Mouse (Mus musculus) ES-Bruce4 (cell line): Measurements from ENCODE around the gene Jmjd4. TPM values are rescaled to one million over a fixed set of nuclear protein-coding genes. Genes with fewer than 3 reads are reported as not detected.

Experiments
- H3K27ac ChIP-seq: 2 replicates; pipeline ENCODE4 v1.5.1; 2012; ENCODE audit warnings: low read length, inconsistent platforms; ENCODE audit not compliant: insufficient read depth
- H3K27me3 ChIP-seq: 2 replicates; pipeline ENCODE4 v1.6.1; 2012; ENCODE audit warnings: mild to moderate bottlenecking, low read length, inconsistent platforms; ENCODE audit not compliant: control insufficient read depth, poor library complexity, insufficient read depth, severe bottlenecking
- H3K36me3 ChIP-seq: 2 replicates; pipeline ENCODE4 v1.6.1; 2012; ENCODE audit warnings: inconsistent platforms, mild to moderate bottlenecking, low read length, moderate library complexity; ENCODE audit not compliant: control insufficient read depth, poor library complexity, insufficient read depth, severe bottlenecking
- H3K4me1 ChIP-seq: one replicate; pipeline ENCODE4 v1.8.1; 2011; ENCODE audit warnings: low read length; ENCODE audit not compliant: control insufficient read depth, insufficient read depth
- H3K4me3 ChIP-seq: 2 replicates; pipeline ENCODE4 v1.5.1; 2011; ENCODE audit warnings: low read depth, mild to moderate bottlenecking, low read length
- H3K9ac ChIP-seq: 2 replicates; pipeline ENCODE4 v1.6.1; 2012; ENCODE audit warnings: low read depth, mild to moderate bottlenecking, inconsistent platforms; ENCODE audit not compliant: poor library complexity, severe bottlenecking
- H3K9me3 ChIP-seq: replicated peaks from 2 replicates; pipeline ENCODE4 v1.6.1; 2012; ENCODE audit warnings: mild to moderate bottlenecking, low read length, inconsistent platforms; ENCODE audit not compliant: control insufficient read depth, poor library complexity, insufficient read depth, severe bottlenecking
- CTCF ChIP-seq: IDR thresholded peaks from one replicate; pipeline ENCODE4 v1.8.1; 2011; ENCODE audit warnings: low read depth, low read length
- EP300 ChIP-seq: IDR thresholded peaks from 2 replicates; pipeline ENCODE4 v1.6.1; 2011; ENCODE audit warnings: low read depth, low read length; ENCODE audit not compliant: insufficient read depth
- POLR2A ChIP-seq: IDR thresholded peaks from one replicate; pipeline ENCODE4 v1.8.1; 2011; ENCODE audit warnings: low read length; ENCODE audit not compliant: insufficient read depth
- polyA plus RNA-seq: library from polyadenylated mRNA; stranded (reverse); fragments of >200 nt; gene quantifications from 2 replicates; pipeline ENCODE4 v1.2.4, GENCODE M21; 2011; ENCODE audit warnings: low read depth; ENCODE audit not compliant: missing spikeins, insufficient read depth, insufficient read length

The Jmjd4 gene
- polyA plus RNA-seq, 1 experiment: 12.6 TPM

DNA sequence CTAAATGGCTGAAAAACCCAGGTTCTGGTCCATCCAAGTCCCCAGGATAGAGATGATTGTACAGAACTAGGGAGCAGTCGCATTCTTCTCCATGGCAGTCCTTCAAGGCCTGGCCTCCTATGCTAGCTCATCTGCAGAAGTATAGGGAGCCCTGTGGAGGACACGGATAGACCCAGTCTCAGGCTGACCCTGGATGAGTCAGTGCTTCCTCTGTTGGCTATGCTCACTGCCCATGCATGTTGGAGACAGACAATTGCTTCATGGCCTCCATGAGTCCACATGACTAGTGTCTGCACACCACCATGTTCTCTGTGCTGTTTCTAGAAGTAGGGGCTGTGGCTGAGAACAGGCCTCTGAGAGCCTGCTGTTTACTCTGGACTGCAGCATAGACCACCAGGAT is 6.5 kb downstream of the Jmjd4 start:
- Histone ChIP-seq H3K4me3 (no peak overlapping the region), H3K36me3 (peaks cover 32% of the 10 kb centered on the region), H3K9ac (no peak overlapping the region), H3K27me3 (no peaks in the 10 kb centered on the region), H3K27ac (no peak overlapping the region), H3K9me3 (no peaks in the 10 kb centered on the region), H3K4me1 (peaks cover 10% of the 10 kb centered on the region)
- TF ChIP-seq POLR2A (no peak), EP300 (no peak), CTCF (no peak)

DNA sequence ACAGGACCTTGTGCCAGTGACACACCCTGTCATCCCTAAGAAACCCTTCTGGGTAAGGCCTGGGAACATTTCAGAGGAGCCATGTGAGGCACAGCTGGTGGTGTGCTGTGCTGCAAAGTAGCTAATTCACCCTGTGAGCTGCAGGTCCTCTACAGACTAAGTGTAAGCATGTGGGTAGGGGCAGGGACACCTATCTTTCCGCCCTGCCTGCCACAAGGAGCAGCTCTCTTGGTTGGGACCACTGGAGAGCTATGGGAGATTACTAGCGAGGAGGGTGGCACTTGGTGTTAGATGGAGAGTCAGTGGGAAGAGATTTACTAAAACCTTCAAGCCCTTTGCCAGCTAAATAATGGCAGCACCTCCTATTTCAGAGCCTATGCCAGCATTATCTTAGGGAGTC is 7.0 kb downstream of the Jmjd4 start:
- Histone ChIP-seq H3K4me3 (no peak overlapping the region), H3K9ac (no peak overlapping the region), H3K36me3 (peaks cover 34% of the 10 kb centered on the region), H3K4me1 (peaks cover 10% of the 10 kb centered on the region), H3K27ac (no peak overlapping the region), H3K27me3 (no peaks in the 10 kb centered on the region), H3K9me3 (no peaks in the 10 kb centered on the region)
- TF ChIP-seq EP300 (no peak), CTCF (no peak), POLR2A (no peak)

DNA sequence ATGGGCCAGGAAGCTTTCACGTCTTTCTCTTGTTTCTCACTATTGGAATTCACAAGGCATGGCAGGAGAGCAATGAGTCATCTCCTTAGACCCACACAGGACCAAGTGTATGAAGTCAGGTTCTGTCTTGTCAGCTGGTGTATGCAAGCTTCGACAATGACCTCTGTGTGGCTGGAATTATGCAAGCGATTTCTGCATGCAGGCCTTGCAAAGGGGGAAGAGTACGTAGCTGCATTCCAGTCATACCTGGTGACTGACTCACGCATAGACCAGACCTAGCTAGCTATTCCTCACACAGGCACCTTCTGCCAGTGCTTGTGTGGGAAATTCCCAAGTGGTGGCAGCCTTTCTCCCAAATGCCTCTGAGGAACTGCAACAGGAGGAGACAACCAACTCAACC is 9.1 kb downstream of the Jmjd4 start:
- Histone ChIP-seq H3K9me3 (peaks cover 8% of the 10 kb centered on the region), H3K27ac (peak overlapping the region; percentile 90), H3K27me3 (no peaks in the 10 kb centered on the region)

DNA sequence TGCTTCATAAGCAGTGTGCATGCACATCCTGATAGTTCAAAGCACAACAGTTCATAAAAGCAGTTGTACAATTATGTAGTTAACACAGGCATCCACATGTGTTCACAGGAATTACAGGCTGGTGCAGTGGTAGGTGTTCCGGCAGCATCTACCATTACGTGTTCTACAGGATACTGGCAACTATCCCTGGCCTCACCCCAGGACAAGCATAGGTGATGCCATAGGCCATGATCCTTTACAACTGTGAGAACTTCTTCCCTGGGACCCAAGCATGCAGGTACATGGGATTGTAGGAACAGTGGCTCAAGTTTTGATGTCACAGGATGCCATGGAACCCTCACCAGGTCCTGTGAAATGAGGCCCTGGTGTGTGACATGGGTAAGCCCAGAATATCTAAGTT is 10.6 kb downstream of the Jmjd4 start:
- Histone ChIP-seq H3K27me3 (no peaks in the 10 kb centered on the region), H3K36me3 (peaks cover 28% of the 10 kb centered on the region), H3K27ac (no peak overlapping the region), H3K9me3 (peaks cover 10% of the 10 kb centered on the region), H3K9ac (no peak overlapping the region), H3K4me3 (no peak overlapping the region), H3K4me1 (peaks cover 10% of the 10 kb centered on the region)
- TF ChIP-seq CTCF (no peak), POLR2A (no peak)

More for the DNA sequence above, 9.1 kb downstream of the Jmjd4 start:
- Histone ChIP-seq H3K4me3 (no peak overlapping the region), H3K9ac (no peak overlapping the region), H3K4me1 (peaks cover 10% of the 10 kb centered on the region), H3K36me3 (peaks cover 43% of the 10 kb centered on the region)
- TF ChIP-seq EP300 (peak; percentile 83), POLR2A (no peak)

DNA sequence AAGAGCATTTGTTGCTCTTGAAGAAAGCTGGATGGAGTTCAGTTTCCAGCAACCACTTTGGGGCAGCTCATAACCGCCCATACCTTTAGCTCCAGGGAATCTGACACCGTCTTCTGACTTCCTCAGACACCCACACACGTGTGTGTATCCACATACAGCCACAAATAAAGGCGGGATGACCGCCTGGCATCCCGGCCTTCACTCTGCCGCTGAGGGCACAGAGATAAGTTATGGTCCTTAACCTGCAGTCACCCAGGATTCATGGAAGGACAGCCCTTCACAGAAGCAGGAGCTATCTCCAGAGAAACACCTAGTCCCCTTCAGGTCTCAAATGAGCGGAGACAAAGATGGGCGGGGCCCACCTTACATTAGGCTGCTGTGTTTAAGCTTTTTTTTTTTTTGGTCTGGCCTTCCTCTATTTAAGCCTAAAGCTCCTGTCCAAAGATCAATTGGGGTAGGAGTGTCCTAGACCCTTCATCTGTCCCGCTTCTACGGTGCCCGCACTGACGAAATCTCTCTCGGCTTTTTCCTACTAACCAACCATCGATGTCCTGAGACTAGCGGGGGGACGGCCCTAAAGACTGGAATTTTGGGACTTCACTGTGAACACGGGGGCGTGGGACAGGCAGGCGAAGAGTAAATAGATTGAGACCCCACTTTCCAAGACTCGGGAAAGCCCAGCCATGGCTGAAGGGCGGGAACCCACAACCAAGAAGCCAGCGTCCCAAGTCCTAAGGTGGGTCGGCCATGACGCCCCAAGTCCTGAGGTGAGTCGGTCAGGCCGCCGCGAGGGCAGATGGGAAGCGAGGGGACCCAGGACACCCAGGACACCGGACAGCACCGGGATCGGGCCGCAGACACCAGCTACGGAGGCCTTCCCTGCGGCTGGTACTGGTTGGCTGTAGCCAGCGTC is 21.8 kb downstream of the Jmjd4 start:
- no peaks in the 10 kb centered on the region for H3K27me3 ChIP-seq
- H3K9ac ChIP-seq: peak overlapping the region; percentile 69
- no peaks in the 10 kb centered on the region for H3K9me3 ChIP-seq
- H3K36me3 ChIP-seq: no peaks in the 10 kb centered on the region
- peak overlapping the region; percentile 49; the same call in 1 of the 2 replicates for H3K27ac ChIP-seq
- peak overlapping the region; percentile 94 for H3K4me3 ChIP-seq
- peaks cover 1% of the 10 kb centered on the region for H3K4me1 ChIP-seq
- no peak for TF ChIP-seq POLR2A
- no peak for TF ChIP-seq EP300
- TF ChIP-seq CTCF: no peak

DNA sequence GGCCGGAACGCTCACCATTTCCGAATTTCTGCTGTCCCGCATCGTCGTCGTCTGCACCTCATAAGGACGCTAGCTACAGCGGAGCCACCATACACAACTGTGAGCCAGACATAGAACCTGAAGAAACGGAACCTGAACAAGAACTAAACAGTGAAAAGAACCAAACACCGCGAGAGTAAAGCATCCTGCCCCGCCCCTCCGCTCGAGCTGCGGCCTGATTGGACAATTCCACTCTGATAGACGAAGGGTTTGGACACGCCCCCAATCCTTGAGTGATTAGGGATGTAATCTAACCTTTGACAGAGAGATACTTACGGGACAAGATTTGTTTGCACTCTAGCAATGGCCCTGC is 22.5 kb downstream of the Jmjd4 start, which contains the start of gene Zfp867:
Gene Zfp867, minus strand, starts transcription at position 149 of the 352 bp plus-strand sequence.
- Histone ChIP-seq H3K4me3 (peak within 1 kb of the TSS; percentile 94), H3K4me1 (no peaks in the 10 kb centered on the region), H3K27ac (peak within 1 kb of the TSS; percentile 49; the same call in 1 of the 2 replicates), H3K9me3 (no peaks in the 10 kb centered on the region), H3K27me3 (no peaks in the 10 kb centered on the region), H3K36me3 (no peaks in the 10 kb centered on the region), H3K9ac (peak within 1 kb of the TSS; percentile 69)
- TF ChIP-seq POLR2A (peak; percentile 71), EP300 (no peak), CTCF (no peak)
